Mouse (Mus musculus) urinary bladder, adult 2 months (tissue): ENCODE measurements around the gene Phlpp1. TPM values are rescaled to one million over a fixed set of nuclear protein-coding genes. Genes with fewer than 3 reads are reported as not detected.

ENCODE experiments used
- DNase-seq: peaks from one replicate; pipeline ENCODE4 v3.0.0; 2022; ENCODE audit warnings: low spot score
- polyA plus RNA-seq: library from polyadenylated mRNA; depleted of rRNA; stranded (reverse); fragments of >200 nt; gene quantifications from 2 replicates; pipeline ENCODE4 v1.2.3, GENCODE M21; 2012; rRNA removed

Phlpp1 gene
- 16.9 and 18.2 TPM in 2 replicates for polyA plus RNA-seq

DNA sequence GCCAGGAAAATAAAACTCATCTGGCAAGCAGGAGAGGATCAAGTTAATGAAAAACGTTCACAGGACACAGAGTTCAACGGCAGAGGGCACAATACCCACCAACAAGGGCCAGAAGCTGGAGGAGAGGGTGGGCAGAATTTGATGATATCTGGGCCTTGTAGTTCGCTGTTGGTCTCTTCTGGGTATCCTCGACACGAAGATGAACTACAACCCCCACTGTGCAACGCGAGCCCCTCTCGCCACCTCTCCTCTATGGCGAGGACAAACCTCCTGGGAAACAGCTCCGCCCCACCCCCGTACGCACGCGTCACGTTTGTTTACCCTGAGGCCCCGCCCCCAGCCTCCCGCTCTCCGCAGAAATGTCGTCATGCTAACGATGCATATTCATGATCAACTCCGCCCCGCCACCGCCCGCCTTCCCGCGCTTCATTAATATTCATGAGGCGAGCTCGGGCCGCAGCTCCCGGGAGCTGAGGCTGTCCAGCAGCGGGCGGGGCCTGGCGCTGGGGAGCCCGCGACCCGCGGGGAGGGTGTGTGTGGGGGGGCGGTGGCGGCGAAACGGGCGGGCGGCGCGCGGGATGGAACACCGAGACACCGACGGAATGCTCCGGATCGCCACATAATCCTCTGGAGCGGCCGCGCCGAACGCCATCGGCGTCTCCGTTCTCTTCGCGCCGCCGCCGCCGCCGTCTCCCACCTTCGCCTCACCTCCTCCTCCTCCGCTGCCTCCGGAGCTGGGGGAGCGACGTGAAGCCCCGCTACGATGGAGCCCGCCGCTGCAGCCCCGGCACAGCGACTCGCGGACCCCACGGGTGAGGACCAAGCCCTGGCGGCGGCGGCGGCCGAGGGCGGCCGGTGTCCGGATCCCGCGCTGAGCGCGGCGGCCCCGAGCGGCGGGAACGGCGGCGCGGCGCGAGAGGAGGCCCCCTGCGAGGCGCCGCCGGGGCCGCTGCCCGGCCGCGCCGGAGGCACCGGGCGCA lies at the start of gene Phlpp1:
Gene Phlpp1, plus strand, starts transcription at position 512 of the 980 bp plus-strand sequence.
- peak; percentile 94 for DNase-seq

DNA sequence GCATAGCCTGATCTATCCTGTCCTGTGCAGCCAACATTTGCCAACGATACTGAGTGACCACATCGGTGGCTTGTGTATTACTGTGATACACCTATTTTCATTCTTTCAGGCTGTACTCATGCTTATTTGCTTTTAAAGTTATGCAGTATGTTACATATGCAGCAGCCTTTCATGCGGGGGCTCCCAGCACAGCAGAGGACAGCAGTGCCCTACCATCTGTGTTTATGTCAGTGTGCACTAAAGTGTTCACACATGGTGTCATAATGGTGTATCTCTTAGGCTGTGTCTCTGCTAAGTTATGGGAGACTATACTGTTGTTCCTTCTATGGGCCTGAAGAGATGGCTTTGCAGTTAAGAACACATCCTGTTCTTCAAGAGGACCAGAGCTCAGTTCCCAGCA lies 45.0 kb upstream of the Phlpp1 start:
- no peak for DNase-seq

DNA sequence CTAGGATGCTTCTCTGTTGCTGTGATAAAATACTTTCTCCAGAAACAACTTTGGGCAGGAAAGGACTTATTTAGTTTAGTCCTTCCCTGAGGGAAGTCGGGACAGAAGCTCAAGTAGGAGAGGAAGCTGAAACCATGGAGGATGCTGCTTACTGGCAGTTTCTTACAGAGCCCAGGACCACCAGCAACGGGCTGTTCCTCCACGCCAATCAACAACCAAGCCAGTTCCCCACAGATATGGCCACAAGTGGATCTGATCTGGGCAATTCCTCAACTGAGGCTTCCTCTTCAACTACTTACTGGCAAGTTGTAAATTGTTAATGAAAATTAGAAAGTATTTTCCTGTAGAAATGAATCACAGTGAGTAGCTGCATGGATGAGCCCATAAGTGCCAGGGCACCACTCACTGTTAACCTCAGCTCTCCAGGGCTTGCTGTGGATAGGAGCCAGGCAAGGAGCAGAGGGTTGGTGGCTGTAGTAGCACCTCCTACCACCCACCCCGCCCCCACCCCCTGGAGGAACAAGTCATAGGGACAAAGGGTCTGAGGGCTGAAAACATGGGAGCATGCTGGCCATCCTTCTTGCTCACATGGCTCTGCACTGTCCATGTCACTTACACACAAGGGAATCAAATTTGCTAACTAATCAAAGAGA lies 39.7 kb upstream of the Phlpp1 start:
- no peak for DNase-seq

DNA sequence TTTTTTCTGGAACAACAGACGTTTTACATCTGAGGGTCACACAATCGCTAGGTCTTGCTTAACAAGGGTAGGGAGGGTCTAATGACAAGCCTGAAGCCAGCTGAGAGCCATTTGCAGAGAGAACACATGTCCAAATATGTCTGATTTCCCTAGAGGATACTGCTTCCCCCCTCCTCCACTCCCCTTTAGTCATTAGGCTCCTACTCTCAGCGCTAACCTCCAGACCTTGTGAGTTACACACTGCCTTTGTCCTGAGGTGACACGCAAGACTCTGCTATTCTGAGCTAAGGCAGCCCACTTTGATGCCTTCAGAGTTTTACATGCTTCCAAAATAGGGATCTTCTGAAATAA lies 39.2 kb upstream of the Phlpp1 start:
- no peak for DNase-seq

DNA sequence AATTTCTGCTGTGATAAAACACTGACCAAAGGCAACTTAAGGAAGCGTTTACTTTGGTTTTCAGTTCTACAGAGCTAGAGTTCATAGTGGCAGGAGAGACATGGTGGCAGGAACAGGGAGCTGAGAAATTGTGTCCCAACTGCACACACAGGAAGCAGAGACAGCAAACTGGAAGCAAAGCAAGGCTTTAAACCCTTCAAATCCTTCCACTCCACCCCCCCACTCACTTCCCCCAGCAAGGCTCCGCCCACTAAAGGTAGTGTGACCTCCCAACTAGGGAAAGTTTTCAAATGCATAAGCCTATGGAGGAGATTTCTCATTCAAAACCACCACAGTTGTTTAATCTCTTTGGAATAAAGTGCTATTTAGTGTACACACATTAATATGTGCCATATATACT lies 32.9 kb upstream of the Phlpp1 start:
- DNase-seq, result no peak

DNA sequence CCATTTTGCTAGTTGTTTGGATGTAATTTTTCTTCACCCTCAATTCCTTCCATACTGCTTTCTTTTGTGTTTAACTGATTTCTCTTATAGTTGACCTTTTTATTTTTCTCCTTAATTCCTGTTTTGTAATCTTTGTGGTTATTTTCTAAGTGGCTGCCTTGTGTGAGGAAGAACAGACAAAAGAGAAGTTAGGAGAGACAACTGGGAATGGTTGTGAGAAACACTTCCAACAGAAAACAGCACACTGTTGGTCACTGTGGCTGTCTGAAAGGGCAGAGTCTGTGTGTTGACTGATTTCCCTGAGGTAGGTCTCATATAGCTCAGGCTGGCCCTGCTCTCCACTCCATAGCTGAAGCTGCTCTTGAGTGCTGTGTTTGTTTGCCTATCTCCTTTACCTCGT lies 32.4 kb upstream of the Phlpp1 start:
- no peak for DNase-seq

DNA sequence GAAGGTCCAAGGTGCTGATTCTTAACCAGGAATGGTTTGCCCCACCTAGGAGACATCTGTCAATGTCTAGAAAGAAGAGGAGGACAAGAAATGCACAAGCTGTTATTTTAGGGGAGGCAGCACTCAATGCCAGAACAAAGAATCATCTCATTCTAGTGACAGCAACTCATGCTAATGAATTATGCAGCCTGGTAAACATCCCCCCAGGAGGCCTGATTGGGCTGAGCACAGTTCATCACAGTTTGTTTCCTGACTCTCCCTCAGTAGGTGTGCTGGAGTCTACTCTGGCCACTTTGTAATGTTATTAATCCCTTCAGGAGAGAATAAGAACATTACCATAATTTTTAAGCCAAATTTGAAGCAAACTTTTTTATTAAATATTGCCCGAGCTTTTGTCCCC lies 29.5 kb upstream of the Phlpp1 start:
- DNase-seq, result no peak

DNA sequence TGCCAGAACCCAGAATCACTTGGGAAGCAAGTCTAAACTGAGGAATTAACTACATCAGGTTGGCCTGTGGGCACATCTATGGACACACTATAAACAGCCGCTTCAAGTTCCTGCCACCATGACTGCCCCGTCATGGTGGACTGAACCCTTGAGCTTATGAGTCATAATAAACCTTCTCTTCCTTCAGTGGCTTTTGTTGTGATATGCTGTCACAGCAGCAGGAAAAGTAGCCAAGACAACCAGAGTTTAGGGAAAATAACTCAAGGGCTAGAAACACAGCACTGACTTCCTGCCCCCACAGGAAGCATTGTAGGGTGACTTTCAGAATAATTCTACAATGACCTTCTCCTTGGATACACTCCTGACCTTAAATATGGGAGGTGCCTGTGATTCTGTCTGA lies 27.0 kb upstream of the Phlpp1 start:
- DNase-seq, result no peak

DNA sequence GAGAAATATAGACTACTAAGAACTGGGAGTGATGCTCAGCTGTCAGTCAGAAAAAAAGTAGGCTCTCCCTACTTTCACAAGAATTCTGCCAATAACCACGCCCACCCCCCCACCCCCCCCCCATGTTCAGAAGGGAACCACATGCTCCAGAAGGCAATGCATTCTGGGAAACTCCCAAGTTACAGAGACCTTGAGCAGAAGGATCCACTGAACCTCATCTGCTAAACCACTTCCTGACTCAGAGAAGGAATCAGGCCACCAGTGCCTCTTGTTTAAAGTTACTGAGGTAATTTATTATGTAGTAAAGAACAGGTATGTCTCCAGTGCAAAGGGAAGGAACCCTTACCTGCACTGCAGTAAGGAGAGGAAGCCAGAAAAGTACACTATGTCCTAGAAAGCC lies 26.5 kb upstream of the Phlpp1 start:
- no peak for DNase-seq

DNA sequence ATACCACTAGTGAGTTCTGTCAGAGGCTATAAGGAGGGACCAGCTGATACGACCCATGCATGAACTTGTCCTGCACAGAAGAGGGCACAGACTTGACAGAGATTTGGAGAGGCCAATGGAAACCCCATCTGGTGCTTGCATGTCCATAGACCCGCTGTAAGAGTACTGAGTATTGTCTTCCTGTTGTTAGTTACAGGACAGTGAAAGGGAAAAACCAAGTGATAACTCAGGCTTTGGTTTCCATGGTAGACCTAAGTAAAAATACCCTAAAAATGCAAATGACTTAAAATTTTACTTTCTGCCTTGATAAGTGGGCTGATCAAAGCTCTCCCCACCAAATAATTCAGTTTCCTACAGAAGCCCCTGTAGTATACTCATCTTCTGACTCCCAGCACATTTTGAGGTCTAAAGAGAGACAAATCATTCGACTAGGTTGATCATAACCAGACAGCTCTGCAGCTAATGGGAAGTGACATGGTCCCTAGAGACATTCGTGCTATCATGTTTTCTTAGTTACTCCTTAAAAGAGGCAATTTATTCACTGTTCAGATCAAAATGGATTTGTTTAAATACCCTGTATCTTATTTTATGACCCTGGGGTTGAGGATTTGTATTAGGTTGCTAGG lies 25.9 kb upstream of the Phlpp1 start:
- DNase-seq, result no peak

DNA sequence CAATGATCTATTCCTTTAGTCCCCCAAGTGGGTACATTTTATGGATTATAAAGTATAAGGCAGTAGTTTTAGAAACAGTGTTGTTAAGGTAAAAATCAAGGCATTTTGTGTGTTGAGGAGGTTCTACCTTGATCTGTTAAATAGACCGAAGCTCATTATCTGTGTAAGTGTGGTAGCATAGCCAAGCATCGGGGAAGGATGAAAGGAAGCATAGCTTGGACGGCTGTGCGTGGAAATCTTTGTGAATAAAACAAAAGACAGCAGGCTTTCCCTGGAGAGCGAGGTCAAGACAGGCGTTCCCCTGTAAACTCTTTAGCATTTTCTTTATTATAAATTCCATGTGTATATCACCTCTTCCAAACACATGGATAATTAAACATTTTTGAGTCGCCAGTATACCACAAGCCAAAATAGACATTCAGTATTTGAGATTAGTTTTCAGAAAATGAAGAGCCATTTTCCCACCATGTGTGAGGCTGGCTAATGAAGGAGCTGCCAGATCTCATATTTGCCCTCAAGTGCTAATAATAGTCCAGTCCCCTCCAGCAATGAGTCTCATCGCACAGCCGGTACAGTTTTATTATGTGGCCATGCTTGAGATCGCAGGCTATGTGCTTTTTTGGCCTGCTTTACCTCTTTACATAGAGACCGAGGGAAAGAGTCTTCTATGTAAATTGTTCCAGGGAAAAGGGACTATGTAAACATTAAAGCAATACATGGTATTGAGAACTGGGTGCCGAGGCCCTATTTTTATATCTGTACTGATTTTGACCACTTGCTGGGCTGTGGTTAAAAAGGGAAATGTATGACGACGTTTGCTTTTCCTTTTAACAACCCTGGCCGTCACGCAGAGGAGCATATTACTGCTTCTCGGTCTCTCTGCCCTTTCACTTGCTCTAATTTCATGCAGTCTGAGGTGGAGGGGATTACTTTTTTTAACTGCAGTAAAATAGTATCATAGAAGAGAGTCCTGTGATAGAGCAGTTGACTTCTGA lies 22.9 kb upstream of the Phlpp1 start:
- no peak for DNase-seq

DNA sequence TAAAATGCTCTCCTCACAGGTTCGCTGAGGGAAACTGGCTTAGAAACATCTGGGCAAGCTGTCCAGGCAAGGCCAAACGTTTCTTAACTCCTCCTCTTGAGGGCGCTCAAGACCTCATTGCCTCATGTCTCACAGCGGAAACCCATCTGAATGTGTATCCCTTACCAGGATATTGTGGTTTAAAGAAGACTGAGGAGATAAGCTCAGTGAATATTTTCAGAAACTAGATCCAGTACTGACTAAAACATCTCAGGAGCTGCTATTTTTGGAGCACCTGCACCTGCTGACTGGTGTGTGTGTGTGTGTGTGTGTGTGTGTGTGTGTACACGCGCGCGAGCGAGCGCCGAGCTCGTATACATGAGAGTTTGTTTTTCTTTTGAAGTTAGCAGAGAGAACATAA lies 19.7 kb upstream of the Phlpp1 start:
- DNase-seq, result no peak

DNA sequence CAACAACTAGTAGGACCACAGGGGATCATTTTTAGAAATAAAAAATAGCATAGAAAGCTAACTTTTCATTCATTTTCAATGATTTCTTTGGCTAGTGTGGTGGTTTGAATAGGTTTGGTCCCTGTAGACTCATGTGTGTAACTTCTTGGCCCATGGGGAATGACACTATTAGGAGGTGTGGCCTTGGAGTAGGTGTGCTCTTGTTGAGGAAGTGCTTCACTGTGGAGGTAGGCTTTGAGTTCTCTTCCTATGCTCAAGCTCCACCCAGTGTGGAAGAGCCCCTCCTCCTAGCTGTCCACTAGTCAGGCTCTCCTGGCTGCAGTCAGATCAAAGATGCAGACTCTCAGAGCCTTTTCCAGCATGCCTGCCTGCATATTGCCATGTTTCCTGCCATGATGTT lies 18.8 kb upstream of the Phlpp1 start:
- DNase-seq, result no peak

DNA sequence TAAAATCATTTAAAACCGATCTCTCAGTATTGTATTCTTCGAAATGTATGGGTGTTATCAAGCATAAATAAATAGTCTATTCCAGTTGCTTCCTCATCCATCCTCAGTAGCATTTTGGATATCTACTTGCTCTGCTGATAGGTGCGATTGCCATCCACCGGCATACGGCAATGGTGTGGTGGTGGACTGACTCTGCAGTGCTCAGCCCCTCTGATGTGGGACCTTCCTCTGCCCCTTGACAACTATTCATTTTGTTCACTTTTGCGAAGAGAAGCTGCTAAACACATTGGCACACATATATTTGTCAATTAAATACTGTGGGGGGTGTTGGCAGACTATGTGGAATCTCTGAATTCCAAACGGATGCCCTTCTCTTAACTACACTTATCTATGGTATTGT lies 17.0 kb upstream of the Phlpp1 start:
- DNase-seq, result no peak

DNA sequence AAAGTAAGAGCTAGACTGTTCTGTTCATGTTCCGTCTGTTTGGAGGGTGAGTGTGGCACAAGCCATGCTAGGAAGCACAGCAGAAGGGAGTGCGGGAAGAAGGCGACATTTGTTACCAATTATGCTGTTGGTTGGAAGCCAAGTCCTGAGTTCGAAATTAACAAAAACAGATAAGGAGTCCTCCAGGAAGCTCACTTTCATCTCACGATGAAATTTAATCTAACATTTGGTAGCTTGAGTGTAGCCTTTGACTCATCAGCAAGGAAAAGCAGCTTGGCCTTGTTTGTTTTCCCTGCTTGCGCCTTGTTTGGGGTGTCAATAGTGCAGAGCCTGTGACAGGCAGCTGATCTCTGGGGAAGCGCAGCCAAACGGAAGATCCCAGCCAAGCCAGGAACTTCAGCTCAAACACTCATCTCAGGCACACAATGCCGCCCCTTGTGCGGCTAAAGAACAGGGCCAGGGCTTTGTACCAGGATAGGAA lies 16.4 kb upstream of the Phlpp1 start:
- DNase-seq, result no peak

DNA sequence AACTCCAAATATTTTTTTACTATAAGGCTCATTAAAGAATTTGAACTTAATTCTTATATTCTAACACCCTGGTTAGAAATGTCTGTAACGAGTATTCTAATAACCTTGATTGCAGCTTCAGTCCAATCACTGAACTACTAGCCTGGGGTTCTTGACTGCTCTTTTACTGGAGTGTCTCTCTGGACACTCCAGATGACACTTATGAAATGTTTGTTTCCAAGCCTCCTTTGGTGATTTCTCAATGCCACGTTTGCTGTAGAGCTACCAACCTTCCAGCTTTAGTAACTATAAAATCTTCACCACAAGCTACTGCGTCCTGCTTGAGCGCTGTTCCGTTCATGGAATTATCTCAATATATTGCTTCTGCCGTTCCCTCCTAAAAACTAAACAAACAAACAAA lies 15.8 kb upstream of the Phlpp1 start:
- no peak for DNase-seq

DNA sequence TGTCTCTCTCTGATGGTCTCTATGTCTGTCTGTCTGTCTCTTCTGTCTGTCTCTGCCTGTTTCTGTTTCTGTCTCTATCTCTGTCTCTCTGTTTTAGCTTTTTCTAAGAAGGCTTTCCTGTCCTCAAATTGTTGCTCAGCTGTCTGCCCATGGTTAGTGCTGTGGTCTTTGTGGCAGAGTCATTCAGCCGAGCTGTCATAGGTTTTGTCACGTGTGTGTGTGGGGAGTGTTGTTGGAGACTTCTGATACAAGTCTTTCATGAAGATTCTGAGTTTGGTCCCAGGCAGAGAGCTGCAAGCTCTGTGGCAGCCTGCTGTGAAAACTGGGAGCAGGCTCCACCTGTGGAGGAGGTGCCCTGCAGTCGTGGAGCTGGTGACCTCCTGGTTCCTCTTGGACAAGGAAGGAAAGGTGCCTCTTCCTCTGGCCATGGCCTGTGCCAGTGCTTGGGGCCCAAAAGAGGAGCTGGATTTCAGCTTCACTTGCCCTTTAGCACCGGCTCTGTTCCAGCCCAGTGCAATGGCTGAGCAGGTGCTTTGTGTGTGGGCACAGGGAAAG lies 13.5 kb upstream of the Phlpp1 start:
- no peak for DNase-seq

DNA sequence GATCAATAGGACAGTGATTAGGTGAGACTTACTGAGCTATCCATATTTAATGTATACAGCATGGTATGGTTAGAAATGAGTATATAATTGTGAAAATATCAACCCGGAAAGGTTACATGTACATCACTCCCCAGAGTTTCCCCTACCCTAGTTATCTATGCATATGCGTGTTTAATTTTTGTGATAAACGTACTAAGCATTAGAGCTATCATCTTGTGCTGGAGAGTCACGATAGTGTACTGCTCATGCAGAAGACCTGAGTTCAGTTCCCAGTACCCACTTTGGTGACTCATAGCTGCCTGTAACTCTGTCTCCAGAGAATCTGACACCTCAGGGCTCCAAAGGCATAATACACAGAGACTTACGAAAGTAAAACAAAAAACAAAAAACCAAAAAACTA lies 11.9 kb upstream of the Phlpp1 start:
- DNase-seq, result no peak

DNA sequence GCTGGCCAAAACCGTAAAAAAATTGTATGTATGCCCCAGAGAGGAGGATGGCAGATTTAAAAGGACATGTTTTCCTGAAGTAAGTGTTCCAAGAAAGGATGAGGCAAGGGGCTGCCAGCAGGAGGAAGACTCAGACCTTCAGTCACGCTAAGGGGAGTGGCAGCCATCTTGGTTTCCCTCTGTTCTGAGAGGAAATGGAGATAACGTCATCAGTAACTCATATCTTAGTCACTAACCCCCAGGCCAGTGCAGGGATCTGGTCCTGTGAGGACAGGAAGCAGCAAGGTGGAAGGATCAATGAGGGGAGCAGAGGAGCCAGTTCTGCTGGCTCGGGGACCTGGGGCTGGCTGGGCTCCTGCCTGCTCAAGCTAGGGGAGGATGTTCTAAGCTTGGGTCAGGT lies 10.6 kb upstream of the Phlpp1 start:
- no peak for DNase-seq

DNA sequence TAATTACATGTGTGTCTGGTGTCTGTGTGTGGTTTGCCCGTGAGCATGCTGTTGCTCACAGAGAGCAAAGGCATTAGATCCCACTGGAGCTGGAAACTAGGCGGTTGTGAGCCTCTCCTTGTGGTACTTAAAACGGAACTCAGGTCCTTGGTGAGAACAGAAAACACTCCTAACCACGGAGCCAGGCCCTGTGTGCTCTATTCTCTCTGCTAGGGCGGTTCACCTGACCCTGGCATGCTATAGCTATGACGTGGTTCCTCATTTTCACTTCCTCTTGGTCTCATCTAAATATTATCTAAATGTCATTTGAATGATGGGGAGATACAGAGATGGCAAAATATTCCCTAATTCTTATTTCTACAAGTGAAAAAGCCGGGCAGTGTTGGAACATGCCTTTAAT lies 9.0 kb upstream of the Phlpp1 start:
- no peak for DNase-seq

DNA sequence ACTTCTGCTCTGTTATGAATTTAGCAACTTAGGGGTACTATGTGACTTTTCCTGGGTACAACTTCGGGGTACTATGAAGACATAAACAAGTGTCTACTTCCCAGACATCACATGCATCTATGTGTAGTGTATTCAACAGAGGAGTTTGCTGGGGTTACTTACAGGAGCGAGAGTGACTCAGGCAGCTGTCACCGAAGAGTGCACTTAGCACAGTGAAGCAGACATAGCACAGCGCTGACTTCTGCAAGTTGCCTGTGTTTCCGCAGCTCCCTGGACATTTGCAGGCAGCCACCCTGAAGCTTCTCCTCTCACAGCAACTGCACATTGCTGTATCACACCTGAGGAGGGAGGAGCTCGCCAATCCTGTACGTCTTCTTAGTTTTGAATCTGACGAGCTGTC lies 8.2 kb upstream of the Phlpp1 start:
- no peak for DNase-seq
